Mouse (Mus musculus): ENCODE data around the gene Rims1. TPM values are rescaled to one million over a fixed set of nuclear protein-coding genes. Genes with fewer than 3 reads are reported as not detected.

Gene Rims1
- polyA plus RNA-seq, 1 experiment from 2014 or later = 2.1 TPM

DNA sequence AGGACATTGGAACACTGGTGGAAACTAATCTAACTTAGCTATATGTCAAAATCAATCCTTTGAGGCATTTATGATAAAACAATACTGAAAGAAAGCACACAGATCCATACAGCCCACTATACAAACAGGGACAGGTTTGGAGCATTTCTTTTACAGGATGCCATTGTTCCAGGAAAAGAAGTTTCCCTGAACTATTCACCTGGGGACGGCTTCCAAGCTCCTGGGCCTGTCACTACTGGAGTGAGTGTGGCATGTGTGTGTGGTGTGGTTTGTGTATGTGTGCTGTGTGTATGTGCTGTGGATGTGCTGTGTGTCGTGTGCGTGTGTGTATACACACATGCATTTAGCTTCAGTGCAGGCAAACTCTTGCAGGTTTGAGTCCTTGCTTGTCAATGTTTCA lies 338.8 kb downstream of the Rims1 start:
- ATAC-seq (ENCODE audit: low read depth) = no peak
- no peak overlapping the region for H3K9ac ChIP-seq (ENCODE audit: low read depth, low read length)
- DNase-seq (ENCODE audit: low spot score) = no peak
- H3K4me1 ChIP-seq (ENCODE audit: control insufficient read depth, insufficient read depth, low read length) = no peaks in the 10 kb centered on the region
- H3K27me3 ChIP-seq (replicated peaks; ENCODE audit: control insufficient read depth, insufficient read depth, low read length) = no peaks in the 10 kb centered on the region
- H3K36me3 ChIP-seq (ENCODE audit: control insufficient read depth, insufficient read depth, low read length) = no peaks in the 10 kb centered on the region
- no peak overlapping the region for H3K4me3 ChIP-seq (ENCODE audit: low read depth, low read length)
- H3K4me2 ChIP-seq (ENCODE audit: low read depth, low read length) = no peak overlapping the region
- 83% methylated on average over 3 of the region's 3 CpGs for WGBS
- no peak overlapping the region for H3K27ac ChIP-seq (replicated peaks; ENCODE audit: low read depth, low read length)
- H3K9me3 ChIP-seq (ENCODE audit: control insufficient read depth, low read length) = no peaks in the 10 kb centered on the region

GRCm38 (mm10) chr1:22466597-22466996 lies 339.2 kb downstream of the Rims1 start:
- H3K4me1 ChIP-seq (ENCODE audit: control insufficient read depth, insufficient read depth, low read length) = no peaks in the 10 kb centered on the region
- H3K4me3 ChIP-seq (ENCODE audit: low read depth, low read length) = no peak overlapping the region
- ATAC-seq (ENCODE audit: low read depth) (no peak), DNase-seq (ENCODE audit: low spot score) (no peak)
- no peaks in the 10 kb centered on the region for H3K36me3 ChIP-seq (ENCODE audit: control insufficient read depth, insufficient read depth, low read length)
- no peak overlapping the region for H3K9ac ChIP-seq (ENCODE audit: low read depth, low read length)
- 64% methylated on average over 2 of the region's 2 CpGs for WGBS
- H3K4me2 ChIP-seq (ENCODE audit: low read depth, low read length) = no peak overlapping the region
- no peaks in the 10 kb centered on the region for H3K9me3 ChIP-seq (ENCODE audit: control insufficient read depth, low read length)
- H3K27ac ChIP-seq (replicated peaks; ENCODE audit: low read depth, low read length) = no peak overlapping the region
- no peaks in the 10 kb centered on the region for H3K27me3 ChIP-seq (replicated peaks; ENCODE audit: control insufficient read depth, insufficient read depth, low read length)

DNA sequence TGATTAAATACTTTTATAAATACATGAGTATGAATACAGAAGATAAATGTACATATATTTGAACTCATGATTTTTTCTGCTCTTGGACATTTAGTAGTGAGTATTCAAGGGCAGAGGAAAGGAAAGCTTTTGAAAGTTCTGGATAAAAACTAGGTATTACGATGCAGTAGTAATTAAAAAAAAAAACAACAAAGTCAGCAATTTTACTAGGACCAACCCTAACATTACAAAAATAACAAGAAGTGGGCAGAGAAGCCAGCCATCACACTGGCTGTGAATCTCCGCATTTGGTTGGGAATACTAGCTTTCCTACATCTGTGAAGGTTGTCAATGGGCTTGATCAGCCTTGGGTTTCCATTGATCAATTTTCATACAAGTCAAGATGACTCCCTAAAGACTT lies 381.8 kb downstream of the Rims1 start:
- ATAC-seq (ENCODE audit: low read depth) = no peak

DNA sequence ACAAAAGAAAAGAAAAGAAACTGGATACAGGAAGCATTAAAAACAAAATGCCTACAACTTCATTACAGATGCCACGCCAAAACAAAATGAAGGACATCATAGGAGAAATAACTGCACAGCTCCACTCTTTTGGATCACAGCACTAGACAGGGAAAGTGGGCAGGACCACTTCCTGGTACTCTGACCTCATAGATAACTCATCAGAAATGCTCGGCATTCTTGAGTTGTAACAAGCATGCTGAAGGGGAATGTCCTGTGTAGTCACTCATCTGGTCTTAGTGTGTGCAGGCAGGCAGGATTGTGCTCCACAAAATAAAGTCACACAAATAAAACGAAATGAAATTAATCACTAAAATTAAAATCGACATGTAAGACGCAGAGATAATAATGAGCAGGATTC lies 383.7 kb downstream of the Rims1 start:
- no peak overlapping the region for H3K4me3 ChIP-seq (ENCODE audit: low read depth, low read length)
- DNase-seq (ENCODE audit: low spot score) (no peak), ATAC-seq (ENCODE audit: low read depth) (no peak)
- no peak overlapping the region for H3K27ac ChIP-seq (replicated peaks; ENCODE audit: low read depth, low read length)
- no peaks in the 10 kb centered on the region for H3K36me3 ChIP-seq (ENCODE audit: control insufficient read depth, insufficient read depth, low read length)
- no peaks in the 10 kb centered on the region for H3K4me1 ChIP-seq (ENCODE audit: control insufficient read depth, insufficient read depth, low read length)
- no peaks in the 10 kb centered on the region for H3K9me3 ChIP-seq (ENCODE audit: control insufficient read depth, low read length)
- no peak overlapping the region for H3K9ac ChIP-seq (ENCODE audit: low read depth, low read length)
- no peak overlapping the region for H3K4me2 ChIP-seq (ENCODE audit: low read depth, low read length)
- H3K27me3 ChIP-seq (replicated peaks; ENCODE audit: control insufficient read depth, insufficient read depth, low read length) = no peaks in the 10 kb centered on the region
- 60% methylated on average over 5 of the region's 5 CpGs for WGBS

More for the DNA sequence above, 381.8 kb downstream of the Rims1 start:
- H3K4me1 ChIP-seq (ENCODE audit: control insufficient read depth, insufficient read depth, low read length) = no peaks in the 10 kb centered on the region
- no peak overlapping the region for H3K9ac ChIP-seq (ENCODE audit: low read depth, low read length)
- no peaks in the 10 kb centered on the region for H3K9me3 ChIP-seq (ENCODE audit: control insufficient read depth, low read length)
- DNase-seq (ENCODE audit: low spot score) = no peak
- H3K4me2 ChIP-seq (ENCODE audit: low read depth, low read length) = no peak overlapping the region
- 91% methylated on average over 2 of the region's 2 CpGs for WGBS
- H3K27ac ChIP-seq (replicated peaks; ENCODE audit: low read depth, low read length) = no peak overlapping the region
- H3K36me3 ChIP-seq (ENCODE audit: control insufficient read depth, insufficient read depth, low read length) = no peaks in the 10 kb centered on the region
- H3K27me3 ChIP-seq (replicated peaks; ENCODE audit: control insufficient read depth, insufficient read depth, low read length) = no peaks in the 10 kb centered on the region
- H3K4me3 ChIP-seq (ENCODE audit: low read depth, low read length) = no peak overlapping the region

GRCm38 (mm10) chr1:22410173-22410572 lies 395.6 kb downstream of the Rims1 start:
- no peaks in the 10 kb centered on the region for H3K4me1 ChIP-seq (ENCODE audit: control insufficient read depth, insufficient read depth, low read length)
- H3K27ac ChIP-seq (replicated peaks; ENCODE audit: low read depth, low read length) = no peak overlapping the region
- WGBS = 80% methylated on average over 7 of the region's 7 CpGs
- H3K4me3 ChIP-seq (ENCODE audit: low read depth, low read length) = no peak overlapping the region
- H3K27me3 ChIP-seq (replicated peaks; ENCODE audit: control insufficient read depth, insufficient read depth, low read length) = no peaks in the 10 kb centered on the region
- H3K4me2 ChIP-seq (ENCODE audit: low read depth, low read length) = no peak overlapping the region
- no peak overlapping the region for H3K9ac ChIP-seq (ENCODE audit: low read depth, low read length)
- no peaks in the 10 kb centered on the region for H3K9me3 ChIP-seq (ENCODE audit: control insufficient read depth, low read length)
- ATAC-seq (ENCODE audit: low read depth) = no peak
- no peak for DNase-seq (ENCODE audit: low spot score)
- H3K36me3 ChIP-seq (ENCODE audit: control insufficient read depth, insufficient read depth, low read length) = no peaks in the 10 kb centered on the region

GRCm38 (mm10) chr1:22386361-22386760 lies 419.4 kb downstream of the Rims1 start:
- H3K27ac ChIP-seq (replicated peaks; ENCODE audit: low read depth, low read length) = no peak overlapping the region
- ATAC-seq (ENCODE audit: low read depth) (no peak), DNase-seq (ENCODE audit: low spot score) (no peak)
- H3K4me2 ChIP-seq (ENCODE audit: low read depth, low read length) = no peak overlapping the region
- 64% methylated on average over 3 of the region's 3 CpGs for WGBS
- no peak overlapping the region for H3K9ac ChIP-seq (ENCODE audit: low read depth, low read length)
- no peaks in the 10 kb centered on the region for H3K4me1 ChIP-seq (ENCODE audit: control insufficient read depth, insufficient read depth, low read length)
- H3K27me3 ChIP-seq (replicated peaks; ENCODE audit: control insufficient read depth, insufficient read depth, low read length) = no peaks in the 10 kb centered on the region
- H3K4me3 ChIP-seq (ENCODE audit: low read depth, low read length) = no peak overlapping the region
- H3K9me3 ChIP-seq (ENCODE audit: control insufficient read depth, low read length) = no peaks in the 10 kb centered on the region
- H3K36me3 ChIP-seq (ENCODE audit: control insufficient read depth, insufficient read depth, low read length) = no peaks in the 10 kb centered on the region

- no peak for ATAC-seq (ENCODE audit: low read depth)
- 73% methylated on average over 5 of the region's 5 CpGs for WGBS
Observed at GRCm38 (mm10) chr1:22377652-22378051, 428.1 kb downstream of the Rims1 start.

GRCm38 (mm10) chr1:22377062-22377461 lies 428.7 kb downstream of the Rims1 start:
- Histone ChIP-seq H3K9ac (ENCODE audit: low read depth, low read length) (no peak overlapping the region), H3K4me3 (ENCODE audit: low read depth, low read length) (no peak overlapping the region), H3K36me3 (ENCODE audit: control insufficient read depth, insufficient read depth, low read length) (no peaks in the 10 kb centered on the region), H3K27ac (replicated peaks; ENCODE audit: low read depth, low read length) (no peak overlapping the region), H3K27me3 (replicated peaks; ENCODE audit: control insufficient read depth, insufficient read depth, low read length) (no peaks in the 10 kb centered on the region), H3K9me3 (ENCODE audit: control insufficient read depth, low read length) (no peaks in the 10 kb centered on the region), H3K4me2 (ENCODE audit: low read depth, low read length) (no peak overlapping the region), H3K4me1 (ENCODE audit: control insufficient read depth, insufficient read depth, low read length) (no peaks in the 10 kb centered on the region)
- ATAC-seq (ENCODE audit: low read depth) (no peak), DNase-seq (ENCODE audit: low spot score) (no peak)
- WGBS = 38% methylated on average over 6 of the region's 6 CpGs

More at GRCm38 (mm10) chr1:22377652-22378051, 428.1 kb downstream of the Rims1 start:
- Histone ChIP-seq H3K27ac (replicated peaks; ENCODE audit: low read depth, low read length) (no peak overlapping the region), H3K4me3 (ENCODE audit: low read depth, low read length) (no peak overlapping the region), H3K36me3 (ENCODE audit: control insufficient read depth, insufficient read depth, low read length) (no peaks in the 10 kb centered on the region), H3K27me3 (replicated peaks; ENCODE audit: control insufficient read depth, insufficient read depth, low read length) (no peaks in the 10 kb centered on the region), H3K4me2 (ENCODE audit: low read depth, low read length) (no peak overlapping the region), H3K9ac (ENCODE audit: low read depth, low read length) (no peak overlapping the region), H3K4me1 (ENCODE audit: control insufficient read depth, insufficient read depth, low read length) (no peaks in the 10 kb centered on the region), H3K9me3 (ENCODE audit: control insufficient read depth, low read length) (no peaks in the 10 kb centered on the region)
- no peak for DNase-seq (ENCODE audit: low spot score)

- H3K9me3 ChIP-seq (ENCODE audit: control insufficient read depth, low read length) = no peaks in the 10 kb centered on the region
- no peak overlapping the region for H3K4me2 ChIP-seq (ENCODE audit: low read depth, low read length)
- ATAC-seq (ENCODE audit: low read depth) (no peak), DNase-seq (ENCODE audit: low spot score) (no peak)
- no peaks in the 10 kb centered on the region for H3K27me3 ChIP-seq (replicated peaks; ENCODE audit: control insufficient read depth, insufficient read depth, low read length)
- 75% methylated on average over 2 of the region's 2 CpGs for WGBS
- no peak overlapping the region for H3K9ac ChIP-seq (ENCODE audit: low read depth, low read length)
- no peaks in the 10 kb centered on the region for H3K36me3 ChIP-seq (ENCODE audit: control insufficient read depth, insufficient read depth, low read length)
- no peak overlapping the region for H3K4me3 ChIP-seq (ENCODE audit: low read depth, low read length)
- no peaks in the 10 kb centered on the region for H3K4me1 ChIP-seq (ENCODE audit: control insufficient read depth, insufficient read depth, low read length)
- H3K27ac ChIP-seq (replicated peaks; ENCODE audit: low read depth, low read length) = no peak overlapping the region
Observed at GRCm38 (mm10) chr1:22356209-22356608, 449.6 kb downstream of the Rims1 start.
